Mouse (Mus musculus): ENCODE measurements around the gene Irak2. TPM values are rescaled to one million over a fixed set of nuclear protein-coding genes. Genes with fewer than 3 reads are reported as not detected.

Gene Irak2
- total and polyA plus RNA-seq, 3 experiments = 30.0 to 39.5 (median 32.5) TPM

- TF ChIP-seq NELFE (IDR thresholded peaks at IDR 0.05; ENCODE audit: low read depth, low read length) (no peak), MEF2A (IDR thresholded peaks at IDR 0.05; ENCODE audit: borderline replicate concordance, low read depth, low read length) (peak; percentile 81; the same call in 1 of the 2 replicates), ZC3H11A (IDR thresholded peaks at IDR 0.05; ENCODE audit: low read depth, low read length) (no peak), SMC3 (IDR thresholded peaks at IDR 0.05; ENCODE audit: low read depth, low read length) (no peak), ZKSCAN1 (IDR thresholded peaks at IDR 0.05; ENCODE audit: borderline replicate concordance, low read depth, low read length) (no peak), EP300 (IDR thresholded peaks at IDR 0.05; ENCODE audit: low read length) (no peak), HCFC1 (IDR thresholded peaks at IDR 0.05; ENCODE audit: low read depth, low read length) (no peak), MAX (IDR thresholded peaks at IDR 0.05; ENCODE audit: low read length) (peak; percentile 42; the same call in 1 of the 2 replicates), SIN3A (IDR thresholded peaks at IDR 0.05; ENCODE audit: low read length) (peak; percentile 36; the same call in 1 of the 2 replicates), POLR2AphosphoS2 (IDR thresholded peaks at IDR 0.05; ENCODE audit: low read depth, low read length) (no peak), JUN (IDR thresholded peaks at IDR 0.05; ENCODE audit: insufficient read depth, low read depth, low read length) (no peak), MAFK (IDR thresholded peaks at IDR 0.05; ENCODE audit: insufficient replicate concordance, low read length) (no peak)
Observed at GRCm38 (mm10) chr6:113659648-113660491, 21.6 kb downstream of the Irak2 start (continued).

GRCm38 (mm10) chr6:113660492-113661352 lies 22.5 kb downstream of the Irak2 start:
- Histone ChIP-seq H3K9ac (ENCODE audit: insufficient read depth, low read depth) (peak overlapping the region; percentile 69), H3K27ac (ENCODE audit: insufficient read depth, low read depth) (peak overlapping the region; percentile 99), H3K9me3 (replicated peaks; ENCODE audit: low read length) (peaks cover 8% of the 10 kb centered on the region), H3K4me2 (ENCODE audit: insufficient read depth, low read depth, poor library complexity, severe bottlenecking) (peak overlapping the region; percentile 68), H3K79me2 (replicated peaks; ENCODE audit: control insufficient read depth, extremely low read depth, insufficient read depth, poor library complexity, severe bottlenecking) (peaks cover 55% of the 10 kb centered on the region), H3K4me1 (ENCODE audit: control insufficient read depth in 1 of 2, insufficient read depth in 2 of 2) (peaks cover 50 to 73% of the 10 kb centered on the region in 2 experiments), H3K27me3 (replicated peaks) (no peaks in the 10 kb centered on the region), H3K4me3 (replicated peaks in 1 of 3; ENCODE audit: low read depth in 2 of 3, low read length in 2 of 3, poor library complexity in 1 of 3) (peak overlapping the region; percentile 49 to 60 (median 57)), H3K36me3 (replicated peaks in 1 of 2; ENCODE audit: control insufficient read depth in 1 of 2, insufficient read depth in 1 of 2, low read length in 1 of 2) (peaks cover 14 to 36% of the 10 kb centered on the region in 2 experiments)
- dilution Hi-C loops (cut with MboI; ENCODE audit: extremely low pct_ligation_motif_present, extremely low pct_unique_long_range_greater_than_20kb, low sequenced_read_pairs) = no loop called here
- peak; percentile 80 for DNase-seq (ENCODE audit: extremely low read depth)
- in situ Hi-C loops (cut with MboI; ENCODE audit: low pct_ligation_motif_present, low pct_unique_long_range_greater_than_20kb, low sequenced_read_pairs) = no loop called here
- TF ChIP-seq MYC (IDR thresholded peaks at IDR 0.05; ENCODE audit: low read depth, low read length) = no peak; the same call in none of the 2 replicates
- TF ChIP-seq MXI1 (IDR thresholded peaks at IDR 0.05; ENCODE audit: low read depth, low read length) = 0 out of 2 replicates have a peak, but pooled peaks have one; percentile 19
- no peak for TF ChIP-seq MAFK (IDR thresholded peaks at IDR 0.05; ENCODE audit: insufficient replicate concordance, low read length)
- peak; percentile 30; the same call in 1 of the 2 replicates for TF ChIP-seq BHLHE40 (IDR thresholded peaks at IDR 0.05; ENCODE audit: low read depth, low read length)
- TF ChIP-seq SIN3A (IDR thresholded peaks at IDR 0.05; ENCODE audit: low read length) = no peak; the same call in 1 of the 2 replicates
- peak; percentile 19; the same call in 1 of the 2 replicates for TF ChIP-seq MEF2A (IDR thresholded peaks at IDR 0.05; ENCODE audit: borderline replicate concordance, low read depth, low read length)
- TF ChIP-seq CTCF (conservative IDR thresholded peaks at IDR 0.05 in 1 of 2, IDR thresholded peaks at IDR 0.05 in 1 of 2; ENCODE audit: low read depth in 2 of 2, low read length in 2 of 2) = no peak
- TF ChIP-seq USF1 (IDR thresholded peaks at IDR 0.05; ENCODE audit: low read depth, low read length) = no peak
- no peak for TF ChIP-seq USF2 (conservative IDR thresholded peaks at IDR 0.05; ENCODE audit: low read depth, low read length)
- TF ChIP-seq ZMIZ1 (IDR thresholded peaks at IDR 0.05; ENCODE audit: low read depth, low read length) = peak; percentile 7; the same call in 1 of the 2 replicates
- TF ChIP-seq NELFE (IDR thresholded peaks at IDR 0.05; ENCODE audit: low read depth, low read length) = peak; percentile 82
- no peak for TF ChIP-seq MAZ (IDR thresholded peaks at IDR 0.05; ENCODE audit: low read depth, low read length)
- peak; percentile 98 for TF ChIP-seq TBP (conservative IDR thresholded peaks at IDR 0.05; ENCODE audit: low read depth, low read length)
- TF ChIP-seq E2F4 (IDR thresholded peaks at IDR 0.05; ENCODE audit: insufficient replicate concordance, low read depth, low read length) = no peak
- TF ChIP-seq JUN (IDR thresholded peaks at IDR 0.05; ENCODE audit: insufficient read depth, low read depth, low read length) = no peak
- no peak for TF ChIP-seq KAT2A (IDR thresholded peaks at IDR 0.05; ENCODE audit: insufficient replicate concordance, low read length)
- no peak for TF ChIP-seq SMC3 (IDR thresholded peaks at IDR 0.05; ENCODE audit: low read depth, low read length)
- no peak for TF ChIP-seq GABPA (IDR thresholded peaks at IDR 0.05; ENCODE audit: insufficient replicate concordance, low read depth, low read length)
- TF ChIP-seq TCF12 (IDR thresholded peaks at IDR 0.05; ENCODE audit: low read depth, low read length) = 0 out of 2 replicates have a peak, but pooled peaks have one; percentile 35
- no peak for TF ChIP-seq ZKSCAN1 (IDR thresholded peaks at IDR 0.05; ENCODE audit: borderline replicate concordance, low read depth, low read length)
- TF ChIP-seq RAD21 (IDR thresholded peaks at IDR 0.05; ENCODE audit: low read depth, low read length) = no peak
- TF ChIP-seq HCFC1 (IDR thresholded peaks at IDR 0.05; ENCODE audit: low read depth, low read length) = peak; percentile 30; the same call in 1 of the 2 replicates
- no peak for TF ChIP-seq ZNF384 (IDR thresholded peaks at IDR 0.05; ENCODE audit: low read depth, low read length)
- peak; percentile 42; the same call in 1 of the 2 replicates for TF ChIP-seq JUND (conservative IDR thresholded peaks at IDR 0.05; ENCODE audit: low read depth, low read length)
- no peak for TF ChIP-seq PAX5 (IDR thresholded peaks at IDR 0.05; ENCODE audit: low read length)
- TF ChIP-seq CHD2 (IDR thresholded peaks at IDR 0.05; ENCODE audit: low read length) = no peak
- no peak for TF ChIP-seq NRF1 (IDR thresholded peaks at IDR 0.05; ENCODE audit: low read depth, low read length)
